Mouse (Mus musculus): ENCODE data around the gene Fbxw11.

Fbxw11 gene

DNA sequence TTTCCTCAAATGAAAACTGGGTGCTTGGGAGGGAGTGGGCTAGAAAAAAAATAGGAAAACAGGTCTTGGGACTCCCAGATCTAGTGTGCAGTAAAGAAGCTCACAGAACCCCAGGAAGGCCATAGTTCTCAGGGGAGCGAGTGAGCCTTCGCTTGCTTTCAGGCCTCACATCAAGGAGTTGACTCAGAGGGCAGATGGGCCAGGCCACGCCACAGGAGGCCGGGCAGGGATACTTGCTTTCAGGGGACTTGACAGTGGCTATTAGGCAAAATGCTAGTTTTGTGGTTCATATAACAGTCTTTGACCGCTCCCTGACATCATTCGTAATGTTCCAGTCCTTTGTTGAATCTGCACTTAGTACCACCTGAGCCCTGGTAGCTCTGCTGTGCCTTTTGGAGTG lies 18.6 kb upstream of the Fbxw11 start:
- no peak for DNase-seq (ENCODE audit: low read depth, low spot score)

DNA sequence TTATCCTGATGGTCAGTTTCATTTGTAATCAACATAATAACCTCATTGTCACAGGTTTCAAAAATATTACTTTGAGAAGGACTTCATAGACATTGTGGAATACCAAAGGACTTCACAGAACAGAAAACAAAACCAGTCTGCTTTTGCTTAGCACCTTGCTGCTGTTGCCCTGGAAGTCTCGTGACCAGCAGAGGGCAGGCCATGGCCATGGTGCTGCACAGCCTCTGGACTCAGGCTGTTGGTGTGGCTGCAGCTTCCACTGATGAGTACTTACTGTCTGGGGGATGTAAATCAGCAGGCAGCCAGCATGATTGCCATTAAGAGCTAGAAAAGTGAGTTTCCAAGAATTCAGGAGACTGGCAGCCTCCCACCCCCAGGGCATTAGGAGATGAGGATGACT lies 16.8 kb upstream of the Fbxw11 start:
- DNase-seq (ENCODE audit: low read depth, low spot score): peak; percentile 76

DNA sequence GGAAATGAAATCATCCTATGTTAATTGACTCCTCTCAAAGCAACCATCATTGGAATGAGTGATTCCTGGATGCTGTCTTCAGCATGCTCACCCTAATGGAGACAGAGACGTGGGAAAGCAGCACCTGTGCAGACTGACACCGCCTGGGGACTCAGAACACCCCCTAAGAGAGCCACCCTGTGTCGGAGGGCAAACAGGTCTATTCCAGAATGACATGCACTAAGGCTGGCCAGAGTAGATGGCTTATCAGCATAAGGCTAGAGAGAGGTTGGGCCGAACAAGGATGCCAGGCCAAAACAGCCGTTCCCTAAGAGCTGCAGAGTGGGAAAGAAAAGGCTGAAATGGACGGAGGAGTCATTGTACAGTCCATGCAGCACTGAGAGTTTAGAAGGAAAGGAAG lies 16.4 kb upstream of the Fbxw11 start:
- DNase-seq (ENCODE audit: low read depth, low spot score): no peak

GRCm38 (mm10) chr11:32627900-32628299 lies 14.6 kb upstream of the Fbxw11 start:
- peak; percentile 39 for DNase-seq (ENCODE audit: low read depth, low spot score)

- DNase-seq (ENCODE audit: low read depth, low spot score): no peak
Measured at GRCm38 (mm10) chr11:32629713-32630211, 12.8 kb upstream of the Fbxw11 start.

DNA sequence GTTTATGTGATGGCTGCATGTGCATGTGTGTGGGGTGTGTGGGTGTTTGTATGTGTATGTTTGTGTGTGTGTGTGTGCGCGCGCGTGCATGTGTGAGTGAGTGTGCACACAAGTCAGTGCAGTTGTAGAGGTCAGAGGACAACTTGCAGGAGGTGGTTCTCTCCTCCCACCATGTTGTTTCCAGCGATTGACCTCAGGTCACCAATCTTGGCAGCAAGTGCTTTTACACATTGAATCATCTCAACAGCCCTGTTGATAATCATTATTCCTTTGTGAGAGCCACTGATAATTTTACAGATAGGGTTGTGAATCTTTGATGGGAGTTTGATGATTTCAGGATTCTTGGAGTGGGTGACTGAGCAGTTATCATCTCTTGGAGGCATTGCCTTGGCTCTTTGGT lies 9.9 kb upstream of the Fbxw11 start:
- no peak for DNase-seq (ENCODE audit: low read depth, low spot score)

DNA sequence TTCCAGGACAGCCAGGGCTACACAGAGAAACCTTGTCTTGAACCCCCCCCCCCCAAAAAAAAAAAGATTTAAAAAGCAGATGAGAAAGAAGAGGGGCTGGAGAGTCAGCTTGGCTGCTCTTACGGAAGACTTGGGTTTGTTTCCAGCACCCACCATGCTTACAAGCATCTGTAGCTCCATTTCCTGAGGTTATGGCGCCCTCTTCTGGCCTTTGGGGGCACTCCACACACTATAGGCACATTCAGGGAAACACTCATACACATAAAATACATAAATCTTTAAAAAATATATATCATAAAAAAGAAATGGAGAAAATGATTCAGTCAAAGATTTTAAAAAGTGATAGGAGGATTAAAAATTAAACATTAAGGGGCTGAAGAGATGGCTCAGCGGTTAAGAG lies 9.0 kb upstream of the Fbxw11 start:
- DNase-seq (ENCODE audit: low read depth, low spot score): no peak

DNA sequence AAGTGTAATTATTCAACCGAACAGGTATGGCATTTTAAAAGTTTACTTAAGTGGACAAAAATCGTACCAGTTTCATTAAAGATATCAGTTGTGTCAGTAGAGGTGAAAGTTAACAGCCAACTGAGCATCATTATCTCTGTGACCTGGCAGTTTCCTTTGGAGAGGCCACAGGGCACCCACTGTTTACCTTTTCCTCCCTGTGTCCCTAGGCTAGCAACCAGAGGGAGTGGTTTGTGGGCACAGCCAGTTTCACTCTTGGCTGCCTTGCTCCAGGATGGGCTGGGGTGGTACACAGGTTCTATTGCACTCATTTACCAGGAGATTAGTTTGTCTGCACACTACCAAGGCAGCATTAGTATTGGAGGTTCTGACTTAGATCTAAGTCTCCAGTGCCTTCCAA lies 8.4 kb upstream of the Fbxw11 start:
- no peak for DNase-seq (ENCODE audit: low read depth, low spot score)

- DNase-seq (ENCODE audit: low read depth, low spot score): no peak
Measured at GRCm38 (mm10) chr11:32634842-32635241, 7.7 kb upstream of the Fbxw11 start.

DNA sequence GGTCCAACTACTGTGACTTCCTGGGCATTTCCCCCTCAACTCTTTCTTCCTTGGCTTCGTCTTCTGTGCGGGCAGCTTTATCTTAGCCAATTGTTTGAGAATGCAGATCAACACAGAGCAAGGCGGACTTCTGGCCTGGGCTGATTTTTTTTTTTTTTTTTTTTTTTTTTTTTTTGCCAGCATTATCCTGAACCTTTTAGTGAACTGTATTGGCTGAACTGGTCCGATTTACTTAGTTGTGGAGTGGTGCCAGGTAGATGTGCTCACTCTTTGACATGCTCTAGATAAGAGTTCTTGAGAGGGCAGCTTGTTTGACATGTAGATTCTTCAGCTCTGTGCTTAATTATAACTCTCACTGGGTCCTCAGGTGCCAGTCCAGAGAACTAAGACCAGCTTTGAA lies 6.2 kb upstream of the Fbxw11 start:
- DNase-seq (ENCODE audit: low read depth, low spot score): no peak

DNA sequence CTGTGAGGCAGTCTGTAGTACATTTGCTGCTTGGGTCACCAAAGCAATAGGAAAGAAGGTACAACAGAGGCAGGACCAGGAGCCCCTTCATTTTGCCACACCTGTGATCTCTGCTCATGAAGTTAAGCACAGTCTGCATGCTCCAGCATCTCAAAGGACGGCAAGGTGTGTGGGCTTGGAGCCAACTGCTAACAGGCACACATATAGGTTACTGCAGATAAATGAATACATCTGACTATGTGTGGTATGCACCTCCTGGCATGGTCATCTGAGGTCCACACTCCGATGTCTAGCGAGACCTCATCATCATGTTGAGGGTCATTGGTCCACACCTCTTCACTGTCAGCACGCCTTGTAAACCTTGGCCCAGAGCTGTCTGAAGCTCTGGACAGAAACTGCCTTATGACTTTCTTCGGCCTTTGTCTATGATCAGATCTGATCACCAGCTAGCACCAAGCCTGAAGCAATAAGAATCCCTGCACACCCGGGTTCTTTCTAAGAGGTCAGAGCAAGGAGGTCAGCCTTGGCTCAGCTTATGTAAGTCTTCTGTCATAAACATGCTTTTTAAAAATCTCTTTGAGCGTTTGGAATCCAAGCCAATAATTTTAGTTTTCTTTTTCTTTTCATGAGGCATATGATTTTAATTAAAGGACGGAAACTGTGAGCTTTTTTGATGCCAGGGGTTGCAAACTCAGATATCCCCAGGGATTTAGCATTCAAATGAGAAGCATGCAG lies 3.8 kb upstream of the Fbxw11 start:
- peak; percentile 25 for DNase-seq (ENCODE audit: low read depth, low spot score)

- DNase-seq (ENCODE audit: low read depth, low spot score): no peak
Measured at GRCm38 (mm10) chr11:32640617-32641016, 1.9 kb upstream of the Fbxw11 start.

DNA sequence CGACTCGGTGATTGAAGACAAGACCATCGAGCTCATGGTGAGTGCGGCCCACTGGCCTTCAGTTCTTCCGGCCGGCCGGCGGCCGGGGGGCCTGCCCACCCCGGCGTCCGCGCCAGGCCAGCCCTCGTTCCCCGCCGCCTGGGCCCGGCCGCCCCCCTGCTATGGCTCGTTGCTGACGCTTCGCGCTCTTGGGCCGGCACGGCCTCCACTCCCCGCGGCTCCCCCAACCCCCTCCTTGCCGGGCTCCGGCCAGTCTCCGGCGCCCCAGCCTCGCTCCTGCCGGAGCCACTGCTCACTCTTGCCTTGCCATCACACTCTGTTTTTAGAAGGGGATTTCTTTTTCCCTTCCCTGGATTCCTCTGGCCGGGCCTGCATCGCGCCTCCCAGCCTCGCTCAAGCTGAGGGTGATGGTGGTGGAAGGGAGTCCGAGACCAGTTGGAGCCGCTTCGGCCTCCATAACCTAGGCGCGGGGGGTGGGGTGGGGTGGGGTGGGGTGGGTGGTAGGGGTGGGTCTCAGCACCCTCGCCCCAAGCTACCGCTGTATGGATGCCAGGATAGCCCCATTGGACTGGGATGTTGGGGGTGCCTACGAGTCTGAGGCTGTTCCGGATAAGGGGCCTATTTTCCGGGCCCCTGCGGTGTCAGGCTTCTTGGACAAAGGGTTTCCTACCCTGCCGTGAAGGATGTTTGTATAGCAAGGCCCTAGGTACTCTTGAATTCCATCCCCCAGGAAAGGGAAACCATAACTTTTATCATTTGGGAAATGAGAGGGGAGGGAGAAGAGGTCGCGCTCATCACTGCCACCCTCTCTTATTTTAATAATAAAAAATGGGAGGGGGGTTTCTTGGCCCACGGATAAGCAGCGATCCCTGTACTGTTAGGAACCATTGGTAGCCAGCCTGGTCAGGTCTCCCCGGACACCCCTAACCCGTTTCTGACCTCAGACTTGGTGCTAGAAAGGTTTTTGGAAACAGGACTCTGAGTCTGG lies 669 bp downstream of the Fbxw11 start:
- DNase-seq (ENCODE audit: low read depth, low spot score): peak; percentile 57

DNA sequence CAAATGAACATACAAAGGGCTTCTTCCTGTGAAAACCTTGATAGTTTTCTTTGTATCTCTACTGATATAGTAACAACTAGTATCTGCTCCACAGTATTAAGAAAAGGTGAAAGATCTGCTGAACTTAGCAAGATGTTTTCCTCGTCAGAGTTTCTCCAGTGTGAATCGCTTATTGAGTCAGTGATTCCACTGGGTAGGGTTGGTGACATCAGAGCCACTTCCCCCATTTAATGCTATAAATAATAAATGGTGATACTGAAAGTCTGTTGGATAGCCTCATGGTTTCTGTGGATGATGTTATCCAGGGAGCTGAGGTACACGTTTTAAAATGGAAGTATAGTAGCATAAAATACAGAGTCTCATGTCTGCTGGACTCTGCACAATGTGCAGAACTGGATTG lies 1.5 kb downstream of the Fbxw11 start:
- peak; percentile 36 for DNase-seq (ENCODE audit: low read depth, low spot score)

- DNase-seq (ENCODE audit: low read depth, low spot score): no peak
Measured at GRCm38 (mm10) chr11:32647265-32647664, 4.7 kb downstream of the Fbxw11 start.

DNA sequence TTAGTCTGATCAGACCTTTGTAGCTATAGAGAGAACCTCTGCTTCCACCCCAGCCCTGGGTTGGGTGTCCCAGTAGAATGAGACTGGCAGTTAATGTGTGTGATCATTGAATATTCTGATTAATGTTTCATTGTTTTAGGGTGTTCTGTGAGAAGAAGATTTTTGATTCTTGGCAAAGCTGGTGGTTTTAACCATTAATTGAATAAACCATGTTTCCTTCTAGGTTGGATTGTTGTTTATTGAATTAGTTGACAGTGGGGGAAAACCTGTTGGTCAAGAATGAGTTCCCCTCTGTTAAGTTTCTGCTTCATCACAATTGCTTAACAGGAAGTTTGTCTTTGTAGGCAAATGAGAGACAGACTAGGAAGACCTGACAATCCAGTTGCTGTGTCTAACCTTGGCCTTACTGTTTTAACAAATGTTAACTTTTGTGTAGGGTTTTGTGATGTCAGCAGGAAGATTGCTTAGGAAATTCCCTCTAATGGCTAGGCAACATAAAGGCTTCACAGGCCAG lies 7.8 kb downstream of the Fbxw11 start:
- no peak for DNase-seq (ENCODE audit: low read depth, low spot score)

DNA sequence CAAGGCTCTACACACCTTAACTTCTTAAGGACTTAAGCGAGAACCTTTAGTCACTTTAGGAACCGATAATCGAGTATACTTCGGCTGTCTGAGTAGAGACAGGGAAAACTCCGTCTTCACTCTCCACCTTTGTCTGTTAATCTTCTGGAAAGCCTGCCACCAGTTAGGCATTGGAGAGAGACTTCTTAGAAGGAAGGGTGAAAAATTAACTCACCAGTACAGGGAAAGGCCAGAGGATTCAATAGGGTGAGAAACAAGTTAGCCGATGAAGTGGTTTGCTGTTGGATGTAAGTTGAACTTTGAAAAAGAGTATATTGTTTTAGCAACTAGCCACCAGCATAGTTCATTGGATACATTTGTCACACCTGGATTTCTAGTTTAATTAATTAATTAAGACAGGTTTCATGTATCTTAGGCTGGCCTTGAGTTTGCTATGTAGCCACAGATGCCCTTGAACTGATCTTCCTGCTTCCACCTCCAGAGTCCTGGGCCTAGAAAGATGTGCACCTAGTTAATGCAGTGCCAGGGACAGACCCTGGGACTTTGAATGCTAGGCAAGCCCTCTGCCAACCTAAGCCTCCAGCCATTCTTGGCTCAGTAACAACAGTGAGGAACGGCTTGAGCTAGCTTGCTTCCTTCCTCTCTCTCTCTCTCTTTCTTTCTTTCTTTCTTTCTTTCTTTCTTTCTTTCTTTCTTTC lies 8.5 kb downstream of the Fbxw11 start:
- DNase-seq (ENCODE audit: low read depth, low spot score): no peak

DNA sequence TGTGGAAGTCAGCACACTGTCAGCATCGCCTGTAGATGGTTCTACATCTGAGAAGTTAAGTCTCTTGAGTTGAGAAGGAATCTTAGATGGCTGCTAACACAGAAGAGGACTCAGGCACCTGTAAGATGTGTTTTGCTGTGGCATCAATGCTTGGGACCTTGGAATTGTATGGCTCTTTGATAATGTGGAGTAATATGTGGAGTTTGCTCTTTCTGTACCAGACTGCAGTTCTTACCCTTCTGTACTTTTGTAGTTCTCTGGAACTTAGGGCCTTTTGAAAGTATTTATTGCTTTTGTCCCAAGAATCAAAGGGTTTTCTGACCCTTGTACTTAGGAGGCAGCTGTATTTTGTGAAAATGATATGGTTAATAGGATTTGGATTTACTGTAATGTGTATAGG lies 9.2 kb downstream of the Fbxw11 start:
- no peak for DNase-seq (ENCODE audit: low read depth, low spot score)

DNA sequence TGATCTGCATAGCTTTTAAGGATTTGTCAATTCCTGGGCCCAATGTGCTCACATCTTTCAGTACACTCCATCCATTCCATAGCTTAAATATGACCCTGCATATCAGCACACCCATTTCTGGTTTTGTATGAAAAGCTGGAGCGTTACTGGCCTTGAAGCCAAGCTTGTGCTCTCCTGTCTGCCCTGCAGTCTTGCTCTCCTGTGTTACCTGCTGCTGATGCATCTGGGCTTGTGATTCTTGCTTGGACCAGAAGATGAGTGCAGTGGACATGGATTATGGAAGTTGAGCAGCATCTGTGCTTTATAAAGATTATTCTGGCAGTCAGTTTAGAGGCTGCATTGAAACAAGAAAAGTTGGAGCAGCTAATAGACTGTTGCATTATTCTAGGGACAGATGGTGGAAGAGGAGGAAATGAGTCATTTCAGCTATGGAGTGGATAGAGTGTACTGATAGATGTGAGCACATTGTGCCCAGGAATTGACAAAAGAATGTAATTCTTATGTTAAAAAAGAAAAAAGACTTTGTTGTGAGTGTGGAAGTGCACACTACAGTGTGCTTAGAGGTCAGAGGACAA lies 19.6 kb downstream of the Fbxw11 start:
- DNase-seq (ENCODE audit: low read depth, low spot score): peak; percentile 86

- DNase-seq (ENCODE audit: low read depth, low spot score): no peak
Measured at GRCm38 (mm10) chr11:32665639-32666038, 23.1 kb downstream of the Fbxw11 start.

DNA sequence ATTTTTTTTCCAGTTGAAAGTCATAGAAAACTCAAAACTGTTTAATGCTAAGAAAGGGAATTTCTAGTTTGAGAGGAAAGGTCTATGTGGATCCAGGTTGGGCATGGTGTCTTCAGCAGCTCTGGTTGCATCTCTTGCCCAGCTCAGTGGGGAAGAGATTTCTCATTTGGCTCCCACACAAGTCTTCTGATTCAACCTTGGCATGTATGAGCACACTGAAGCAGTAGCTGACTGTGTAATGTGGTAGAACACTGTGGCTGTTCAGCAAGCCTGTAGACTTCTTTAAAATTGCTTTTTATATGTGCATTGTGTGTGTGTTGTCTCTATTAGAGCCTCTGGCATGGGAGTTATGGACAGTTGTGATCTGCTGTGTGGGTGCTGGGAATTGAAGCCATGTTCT lies 24.5 kb downstream of the Fbxw11 start:
- peak; percentile 94 for DNase-seq (ENCODE audit: low read depth, low spot score)

All from brain, adult 2 months (tissue).